Mouse (Mus musculus) MEL (cell line): Measurements from ENCODE around the gene Tmem91. TPM values are rescaled to one million over a fixed set of nuclear protein-coding genes. Genes with fewer than 3 reads are reported as not detected.

ENCODE experiments used
- DNase-seq: peaks from one replicate; pipeline ENCODE4 v3.0.0; 2011; ENCODE audit warnings: low read depth, low spot score
- H3K27ac ChIP-seq: 2 replicates; pipeline ENCODE4 v1.5.1; 2012; ENCODE audit warnings: low read depth, mild to moderate bottlenecking, control low read depth, low read length, moderate library complexity; ENCODE audit not compliant: control insufficient read depth
- H3K27me3 ChIP-seq, 2 experiments: fragments of 150-350 bp in 1 of 2; sonication (generic) in 1 of 2; 2 replicates each; pipeline ENCODE4 v1.6.1; 2012; ENCODE audit warnings: low read length in 2 of 2, mild to moderate bottlenecking in 2 of 2, improper control_type of control experiment in 1 of 2, moderate library complexity in 1 of 2; ENCODE audit not compliant: insufficient read depth in 2 of 2, control insufficient read depth in 1 of 2
- H3K36me3 ChIP-seq, 2 experiments: 2 replicates each; pipeline ENCODE4 v1.6.1; 2012 to 2014; ENCODE audit warnings: low read length in 2 of 2, improper control_type of control experiment in 1 of 2, inconsistent platforms in 1 of 2, mild to moderate bottlenecking in 1 of 2; ENCODE audit not compliant: insufficient read depth in 2 of 2, control insufficient read depth in 1 of 2
- H3K4me1 ChIP-seq, 2 experiments: fragments of 150-350 bp in 1 of 2; sonication (generic) in 1 of 2; 2 replicates each; pipeline ENCODE4 v1.6.1; 2012; ENCODE audit warnings: low read length in 2 of 2, improper control_type of control experiment in 1 of 2, mild to moderate bottlenecking in 1 of 2; ENCODE audit not compliant: insufficient read depth in 2 of 2, control insufficient read depth in 1 of 2
- H3K4me3 ChIP-seq, 2 experiments: fragments of 150-350 bp in 1 of 2; sonication (generic) in 1 of 2; 2 replicates each; pipeline ENCODE4 v1.5.1; 2012; ENCODE audit warnings: low read depth in 2 of 2, low read length in 2 of 2, mild to moderate bottlenecking in 2 of 2, moderate library complexity in 2 of 2, control low read depth in 1 of 2, improper control_type of control experiment in 1 of 2; ENCODE audit not compliant: control insufficient read depth in 1 of 2, insufficient read depth in 1 of 2
- H3K79me2 ChIP-seq: 2 replicates; pipeline ENCODE4 v1.6.1; 2012; ENCODE audit warnings: mild to moderate bottlenecking, low read length, moderate library complexity; ENCODE audit not compliant: control insufficient read depth, poor library complexity, insufficient read depth
- H3K9ac ChIP-seq: 2 replicates; pipeline ENCODE4 v1.6.1; 2012; ENCODE audit warnings: low read depth, mild to moderate bottlenecking, control low read depth, low read length, moderate library complexity; ENCODE audit not compliant: control insufficient read depth, poor library complexity, severe bottlenecking
- H3K9me3 ChIP-seq: fragments of 150-350 bp; sonication (generic); replicated peaks from 2 replicates; pipeline ENCODE4 v1.6.1; 2012; ENCODE audit warnings: mild to moderate bottlenecking, low read length, improper control_type of control experiment, moderate library complexity; ENCODE audit not compliant: insufficient read depth
- CTCF ChIP-seq, 3 experiments: IDR thresholded peaks in 2 of 3; conservative IDR thresholded peaks in 1 of 3; 2 replicates each; pipeline ENCODE4 v1.5.1; 2011 to 2012; ENCODE audit warnings: low read length in 3 of 3, low read depth in 2 of 3, mild to moderate bottlenecking in 2 of 3, improper control_type of control experiment in 1 of 3, inconsistent platforms in 1 of 3, mixed read lengths in 1 of 3, moderate library complexity in 1 of 3; ENCODE audit not compliant: control insufficient read depth in 1 of 3, insufficient read depth in 1 of 3, poor library complexity in 1 of 3, severe bottlenecking in 1 of 3
- ELF1 ChIP-seq: IDR thresholded peaks from 2 replicates; pipeline ENCODE4 v1.6.1; 2014; ENCODE audit warnings: low read depth, mild to moderate bottlenecking, inconsistent platforms, low read length, improper control_type of control experiment, moderate library complexity
- ETS1 ChIP-seq: IDR thresholded peaks from 2 replicates; pipeline ENCODE4 v1.6.1; 2012; ENCODE audit warnings: low read depth, mild to moderate bottlenecking, inconsistent platforms, low read length, improper control_type of control experiment, moderate library complexity
- GATA1 ChIP-seq: IDR thresholded peaks from 2 replicates; pipeline ENCODE4 v1.6.1; 2011; ENCODE audit warnings: low read depth, low read length, improper control_type of control experiment
- MAFK ChIP-seq: IDR thresholded peaks from 2 replicates; pipeline ENCODE4 v1.6.1; 2011; ENCODE audit warnings: low read depth, mild to moderate bottlenecking, low read length, improper control_type of control experiment, borderline replicate concordance
- MEF2A ChIP-seq: IDR thresholded peaks from 2 replicates; pipeline ENCODE4 v1.6.1; 2014; ENCODE audit warnings: low read depth, mild to moderate bottlenecking, inconsistent platforms, low read length, improper control_type of control experiment; ENCODE audit not compliant: poor library complexity, insufficient replicate concordance, severe bottlenecking; ENCODE audit errors: extremely low read depth
- MXI1 ChIP-seq: IDR thresholded peaks from 2 replicates; pipeline ENCODE4 v1.6.1; 2011; ENCODE audit warnings: mild to moderate bottlenecking, low read depth, low read length, improper control_type of control experiment
- POLR2A ChIP-seq, 2 experiments: IDR thresholded peaks; 2 replicates each; pipeline ENCODE4 v1.6.1; 2011 to 2012; ENCODE audit warnings: low read length in 2 of 2, mild to moderate bottlenecking in 2 of 2, control low read depth in 1 of 2, improper control_type of control experiment in 1 of 2, low read depth in 1 of 2, moderate library complexity in 1 of 2; ENCODE audit not compliant: control insufficient read depth in 1 of 2, insufficient read depth in 1 of 2, poor library complexity in 1 of 2
- POLR2AphosphoS2 ChIP-seq: IDR thresholded peaks from 2 replicates; pipeline ENCODE4 v1.6.1; 2011; ENCODE audit warnings: low read length, improper control_type of control experiment
- RAD21 ChIP-seq: IDR thresholded peaks from 2 replicates; pipeline ENCODE4 v1.6.1; 2011; ENCODE audit warnings: mild to moderate bottlenecking, low read depth, low read length, improper control_type of control experiment
- SMC3 ChIP-seq: IDR thresholded peaks from 2 replicates; pipeline ENCODE4 v1.6.1; 2011; ENCODE audit warnings: low read depth, low read length, improper control_type of control experiment
- TBP ChIP-seq: IDR thresholded peaks from 2 replicates; pipeline ENCODE4 v1.8.0; 2011; ENCODE audit warnings: low read depth, low read length, improper control_type of control experiment
- ZC3H11A ChIP-seq: IDR thresholded peaks from 2 replicates; pipeline ENCODE4 v1.6.1; 2012; ENCODE audit warnings: low read depth, mild to moderate bottlenecking, inconsistent platforms, low read length, improper control_type of control experiment
- ZMIZ1 ChIP-seq: IDR thresholded peaks from 2 replicates; pipeline ENCODE4 v1.6.1; 2012; ENCODE audit warnings: low read depth, mild to moderate bottlenecking, inconsistent platforms, low read length, improper control_type of control experiment, moderate library complexity
- ZNF384 ChIP-seq: IDR thresholded peaks from 2 replicates; pipeline ENCODE4 v1.6.1; 2012; ENCODE audit warnings: low read depth, mild to moderate bottlenecking, inconsistent platforms, low read length, improper control_type of control experiment
- polyA plus RNA-seq, 2 experiments: library from polyadenylated mRNA; stranded (reverse) in 1 of 2; unstranded in 1 of 2; fragments of >175 nt in 1 of 2; fragments of >200 nt in 1 of 2; gene quantifications; 2 replicates each; pipeline versions ENCODE4 v1.2.1 to v1.2.4; 2012; ENCODE audit warnings: low replicate concordance in 2 of 2, low read depth in 1 of 2; ENCODE audit not compliant: insufficient read length in 2 of 2, insufficient read depth in 1 of 2, missing spikeins in 1 of 2
- total RNA-seq: library from RNA; depleted of rRNA; stranded (reverse); fragments of 300-350 nt; gene quantifications from 2 replicates; pipeline ENCODE4 v1.2.3, GENCODE M21; 2012

Tmem91 gene
- total and polyA plus RNA-seq, 3 experiments, result 0.89 to 3.3 TPM; not detected in 1

GRCm38 (mm10) chr7:25686680-25687531 lies 11.9 kb upstream of the Tmem91 start, which contains the start of gene Tgfb1:
Gene Tgfb1 (plus strand): TSS chr7:25687002.
- DNase-seq, result peak; percentile 93
- peak within 1 kb of the TSS; percentile 98 for H3K27ac ChIP-seq
- H3K36me3 ChIP-seq, result peaks cover 4 to 49% of the 10 kb centered on the region in 2 experiments
- peak within 1 kb of the TSS; percentile 80 to 97 for H3K4me3 ChIP-seq
- H3K4me1 ChIP-seq, result peaks cover 13 to 53% of the 10 kb centered on the region in 2 experiments
- peaks cover 78% of the 10 kb centered on the region for H3K79me2 ChIP-seq
- TF ChIP-seq TBP (peak; percentile 78), ETS1 (no peak), MAFK (no peak), POLR2A (IDR thresholded peaks at IDR 0.05; ENCODE audit: control insufficient read depth in 1 of 2, insufficient read depth in 1 of 2, low read depth in 1 of 2, low read length in 2 of 2, poor library complexity in 1 of 2) (peak; percentile 63 to 89), CTCF (IDR thresholded peaks at IDR 0.05 in 2 of 3, conservative IDR thresholded peaks at IDR 0.05 in 1 of 3; ENCODE audit: control insufficient read depth in 1 of 3, insufficient read depth in 1 of 3, low read depth in 2 of 3, low read length in 3 of 3, poor library complexity in 1 of 3, severe bottlenecking in 1 of 3) (peak in 2 of 3 experiments; percentile 38 to 85; a peak in 4 of 6 replicates)
- H3K9me3 ChIP-seq, result no peaks in the 10 kb centered on the region
- H3K9ac ChIP-seq, result peak within 1 kb of the TSS; percentile 99
- H3K27me3 ChIP-seq, result no peaks in the 10 kb centered on the region

GRCm38 (mm10) chr7:25685926-25686470 lies 11.0 kb upstream of the Tmem91 start:
- Histone ChIP-seq H3K4me3 (peak overlapping the region in 1 of 2 experiments; percentile 52; a peak in 2 of 4 replicates), H3K27ac (peak overlapping the region; percentile 83), H3K36me3 (peaks cover 3 to 46% of the 10 kb centered on the region in 2 experiments), H3K79me2 (peaks cover 73% of the 10 kb centered on the region), H3K27me3 (no peaks in the 10 kb centered on the region), H3K9me3 (no peaks in the 10 kb centered on the region), H3K4me1 (peaks cover 13 to 52% of the 10 kb centered on the region in 2 experiments), H3K9ac (peak overlapping the region; percentile 75)
- no peak for DNase-seq
- TF ChIP-seq GATA1 (no peak), MXI1 (no peak), MEF2A (no peak), POLR2A (IDR thresholded peaks at IDR 0.05; ENCODE audit: control insufficient read depth in 1 of 2, insufficient read depth in 1 of 2, low read depth in 1 of 2, low read length in 2 of 2, poor library complexity in 1 of 2) (no peak), ELF1 (no peak), ZMIZ1 (no peak), POLR2AphosphoS2 (no peak), RAD21 (no peak), ZC3H11A (no peak), SMC3 (no peak), ZNF384 (no peak)
